Mouse (Mus musculus): ENCODE measurements around the gene Ncmap.

The Ncmap gene

DNA sequence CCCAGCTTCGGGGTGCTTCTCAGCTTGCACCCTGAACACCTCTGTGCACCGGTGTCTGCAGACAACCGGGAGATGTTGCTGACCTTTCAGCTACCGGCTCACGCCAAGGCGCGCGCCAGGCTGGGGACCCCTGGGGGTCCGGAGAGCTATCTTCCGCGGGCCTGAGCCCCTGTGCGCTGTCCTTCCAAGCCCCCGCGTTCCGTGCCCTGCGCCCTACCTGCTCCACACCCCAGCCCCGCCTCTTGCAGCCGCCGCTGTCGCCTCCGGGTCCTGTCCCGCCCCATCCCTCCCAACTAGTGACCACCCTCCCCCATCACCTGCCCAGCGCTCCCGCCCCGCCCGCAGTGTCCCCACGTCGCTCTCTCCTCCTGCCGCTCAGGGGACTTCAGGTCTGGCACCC, at the start of gene Ncmap:
TSS of gene Ncmap (minus strand) at position 237 of the 400 bp plus-strand sequence.
- no peak for DNase-seq (ENCODE audit: low spot score)

DNA sequence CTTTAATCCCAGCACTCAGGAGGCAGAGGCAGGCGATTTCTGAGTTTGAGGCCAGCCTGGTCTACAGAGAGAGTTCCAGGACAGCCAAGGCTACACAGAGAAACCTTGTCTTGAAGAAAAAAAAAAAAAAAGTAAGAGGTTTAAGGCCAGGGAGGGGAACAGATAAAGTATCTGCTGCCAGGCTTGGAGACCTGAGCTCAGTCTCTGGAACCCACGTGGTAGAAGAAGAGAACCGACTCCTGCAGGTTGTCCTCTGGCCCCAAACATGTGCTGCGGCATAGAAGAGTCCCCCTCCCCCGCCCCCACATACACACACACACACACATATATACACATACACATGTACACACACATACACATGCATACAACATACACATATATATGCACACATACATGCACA, 44.4 kb upstream of the Ncmap start:
- DNase-seq (ENCODE audit: low spot score): no peak

DNA sequence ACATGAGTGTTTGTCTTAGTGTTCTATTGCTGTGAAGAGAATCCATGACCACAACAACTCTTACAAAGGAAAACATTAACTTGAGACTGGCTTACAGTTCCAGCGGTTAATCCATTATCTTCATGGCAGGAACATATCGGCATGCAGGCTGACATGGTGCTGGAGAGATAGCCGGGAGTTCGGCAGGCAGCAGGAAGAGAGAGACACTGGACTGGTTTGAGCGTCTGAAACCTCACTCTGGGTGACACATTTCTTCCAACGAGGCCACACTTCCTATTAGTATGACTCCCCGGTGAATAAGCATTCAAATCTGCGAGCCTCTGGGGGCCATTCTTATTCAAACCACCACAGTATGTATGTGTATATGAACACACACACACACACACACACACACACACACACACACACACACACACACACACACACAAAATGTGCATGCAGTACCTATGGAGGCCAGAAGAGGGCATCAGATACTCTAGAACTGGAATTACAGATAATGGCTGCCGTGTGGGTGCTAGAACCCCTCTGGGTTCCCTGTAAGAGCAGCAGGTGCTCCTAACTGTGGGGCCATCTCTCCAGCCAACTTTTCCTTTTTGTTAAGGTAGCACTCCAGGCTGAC, 42.0 kb upstream of the Ncmap start:
- DNase-seq (ENCODE audit: low spot score): no peak

DNA sequence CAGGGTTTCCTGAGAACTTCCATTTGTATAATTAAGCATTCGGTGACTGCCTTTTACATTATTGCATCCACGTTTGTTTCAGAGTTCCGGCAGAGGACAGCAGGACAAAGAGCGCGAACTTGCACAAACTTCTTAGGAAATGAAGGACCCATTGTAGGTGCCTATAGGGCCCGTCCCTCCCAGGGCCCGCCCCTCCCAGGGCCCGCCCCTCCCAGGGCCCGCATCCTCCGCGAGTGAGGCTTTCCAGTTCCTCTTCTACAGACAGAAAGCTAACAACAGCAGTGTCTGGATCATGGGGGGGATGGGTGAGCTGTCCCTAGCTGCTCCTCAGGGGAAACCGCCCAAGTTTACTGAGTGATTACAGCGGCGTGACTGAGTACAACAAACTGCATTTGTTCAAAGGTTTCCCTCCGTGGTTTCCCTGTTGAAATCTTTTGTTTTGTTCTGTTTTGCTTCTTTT, 41.2 kb upstream of the Ncmap start:
- DNase-seq (ENCODE audit: low spot score): peak; percentile 48

DNA sequence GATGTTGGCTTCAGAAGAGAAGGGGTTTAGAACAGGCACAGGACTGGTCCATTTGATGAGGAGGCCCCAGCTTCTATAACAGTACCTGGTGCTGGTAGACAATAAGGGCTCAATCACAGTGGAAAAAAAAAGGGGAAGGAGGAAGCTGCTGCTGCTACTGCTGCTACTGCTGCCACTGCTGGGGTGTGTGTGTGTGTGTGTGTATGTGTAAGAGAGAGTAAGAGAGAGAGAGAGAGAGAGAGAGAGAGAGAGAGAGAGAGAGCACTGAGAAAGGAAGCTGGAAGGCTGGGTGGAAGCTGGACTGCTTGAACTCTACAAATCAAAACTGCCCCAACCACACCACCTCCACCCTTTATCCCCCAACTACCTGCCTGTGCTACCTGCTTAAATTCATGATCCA, 39.9 kb upstream of the Ncmap start:
- no peak for DNase-seq (ENCODE audit: low spot score)

DNA sequence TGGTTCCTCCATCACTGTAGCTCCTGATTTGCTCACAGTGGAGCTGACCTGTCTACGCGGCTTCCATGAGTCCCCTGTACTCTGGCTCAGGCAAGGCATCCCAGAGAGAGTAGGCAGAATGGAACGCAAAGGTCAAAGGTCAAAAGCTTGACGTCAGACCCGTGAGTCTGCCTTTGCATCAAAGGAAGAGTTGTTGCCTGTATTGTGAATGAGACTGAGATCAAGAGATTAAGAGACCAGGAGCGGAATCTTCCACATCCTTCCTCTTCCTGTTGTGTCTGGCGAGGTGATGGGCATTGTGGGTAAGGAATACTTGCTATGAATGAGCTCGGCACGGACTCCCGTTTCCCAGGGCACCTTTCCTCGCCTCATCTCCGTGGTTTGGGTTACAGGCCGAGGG, 38.3 kb upstream of the Ncmap start:
- no peak for DNase-seq (ENCODE audit: low spot score)

DNA sequence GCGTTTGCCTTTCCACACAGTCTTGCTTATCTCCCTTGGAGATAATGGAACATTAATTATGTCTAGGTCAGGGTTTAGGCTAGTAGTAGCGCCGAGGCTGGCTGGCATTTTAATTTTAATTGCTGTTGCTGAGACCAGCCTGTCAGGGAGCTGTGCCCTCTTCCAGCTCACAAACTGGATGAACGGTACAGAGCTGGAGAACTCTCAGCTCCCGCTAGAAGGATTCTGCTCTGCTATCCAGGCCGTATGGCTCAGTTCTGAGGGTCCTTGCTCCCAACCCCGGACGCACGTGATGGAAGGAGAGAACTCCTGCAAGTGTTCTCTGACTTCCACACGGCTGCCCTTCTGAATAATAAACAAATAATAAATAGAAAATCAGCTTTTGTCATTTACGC, 36.4 kb upstream of the Ncmap start:
- no peak for DNase-seq (ENCODE audit: low spot score)

DNA sequence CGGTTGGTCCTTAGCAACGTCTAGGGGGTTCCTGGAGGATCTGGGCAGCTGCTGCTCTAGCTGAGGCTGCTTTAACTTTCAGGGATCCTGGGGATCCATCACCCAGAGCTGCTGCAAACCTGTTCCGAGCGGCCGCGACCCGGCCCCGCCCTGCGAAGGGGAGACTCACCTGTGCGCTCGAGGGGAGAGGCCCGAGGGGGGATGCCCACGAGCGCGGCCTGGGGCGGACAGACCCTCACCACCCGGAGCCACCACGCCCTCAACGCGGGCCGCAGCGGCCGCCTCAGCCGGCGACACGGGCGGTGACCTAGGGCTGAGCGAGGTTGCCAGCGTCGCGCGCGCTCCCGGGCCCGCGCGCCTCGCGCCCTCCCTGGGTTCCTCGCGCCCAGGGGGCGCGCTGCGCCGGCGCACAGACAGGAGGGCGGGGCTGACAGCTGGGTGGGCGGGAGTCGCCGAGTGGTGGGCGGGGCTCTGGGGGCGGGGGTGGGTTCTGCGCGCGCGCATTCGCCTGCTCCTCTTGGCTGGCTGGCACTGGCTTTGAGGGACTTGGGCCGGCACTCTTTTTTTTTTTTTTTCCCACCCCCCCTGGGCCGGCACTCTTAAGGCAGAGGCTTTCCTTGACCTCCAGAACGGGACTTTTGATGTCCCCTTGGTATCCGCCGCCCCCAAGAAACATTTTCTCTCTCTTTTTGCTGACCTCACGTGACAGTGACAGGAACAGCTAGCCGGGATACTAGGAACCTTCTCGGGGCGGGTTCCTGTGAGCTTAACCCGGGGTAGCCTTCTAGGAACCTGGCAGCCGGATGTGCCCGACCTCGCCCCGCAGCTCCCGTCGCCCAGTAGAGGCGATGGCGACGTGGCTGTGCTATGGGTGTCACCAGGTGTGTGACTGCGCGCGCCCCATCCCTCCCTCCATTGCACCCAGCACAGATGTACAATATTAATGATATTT, 35.7 kb upstream of the Ncmap start, which contains the start of gene Rcan3:
TSS of gene Rcan3 (minus strand) at position 411 of the 952 bp plus-strand sequence.
- peak; percentile 79 for DNase-seq (ENCODE audit: low spot score)

DNA sequence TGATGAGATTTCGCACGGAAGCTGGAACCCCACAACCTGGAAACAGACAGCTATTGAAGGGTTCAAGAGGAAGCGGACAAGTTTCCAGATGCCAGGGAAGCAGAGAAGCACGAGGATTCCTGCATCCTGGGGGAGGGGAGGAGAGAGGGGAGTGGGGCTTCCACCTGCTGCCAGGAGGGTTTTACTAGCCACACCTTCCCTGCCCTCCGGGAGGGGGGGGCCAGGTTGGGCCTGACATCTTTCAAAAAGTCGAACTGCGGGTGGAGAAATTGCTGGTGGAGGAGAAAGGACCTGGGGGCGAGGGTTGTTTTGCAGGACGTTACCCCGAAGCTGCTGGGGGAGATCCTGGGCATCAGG, 35.0 kb upstream of the Ncmap start:
- DNase-seq (ENCODE audit: low spot score): peak; percentile 38

DNA sequence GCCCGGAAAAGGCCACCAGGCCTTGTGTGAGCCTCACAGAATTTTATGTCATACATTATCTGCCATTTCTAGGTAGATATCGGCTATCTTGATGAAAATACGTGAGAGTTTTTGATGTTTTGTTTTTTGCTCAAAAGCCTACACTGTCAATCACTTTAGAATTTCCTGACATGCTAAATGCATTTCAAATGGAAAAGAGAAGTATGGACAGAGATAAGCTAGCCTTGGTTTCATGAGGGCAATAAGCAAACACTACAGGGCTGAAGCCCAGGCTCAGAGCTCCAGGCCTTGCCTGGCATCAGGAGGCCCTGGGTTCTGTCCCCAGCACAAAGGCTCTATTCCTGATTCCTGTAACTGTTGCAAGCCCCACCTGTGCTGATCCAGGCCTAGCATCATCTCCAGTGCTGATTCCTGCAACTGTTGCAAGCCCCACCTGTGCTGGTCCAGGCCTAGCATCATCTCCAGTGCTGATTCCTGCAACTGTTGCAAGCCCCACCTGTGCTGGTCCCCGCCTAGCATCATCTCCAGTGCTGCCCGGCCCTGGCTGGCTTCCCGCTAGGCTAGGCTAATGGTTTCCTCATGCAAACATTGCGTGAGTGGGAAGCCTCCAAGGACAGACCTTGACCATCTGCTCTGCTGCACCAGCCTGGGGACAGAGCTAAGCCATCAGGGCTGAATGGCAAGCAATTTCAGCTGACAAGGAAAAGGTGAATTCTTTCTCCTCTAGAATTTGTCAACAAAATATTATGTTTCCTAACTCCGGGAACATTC, 32.1 kb upstream of the Ncmap start:
- DNase-seq (ENCODE audit: low spot score): peak; percentile 73

DNA sequence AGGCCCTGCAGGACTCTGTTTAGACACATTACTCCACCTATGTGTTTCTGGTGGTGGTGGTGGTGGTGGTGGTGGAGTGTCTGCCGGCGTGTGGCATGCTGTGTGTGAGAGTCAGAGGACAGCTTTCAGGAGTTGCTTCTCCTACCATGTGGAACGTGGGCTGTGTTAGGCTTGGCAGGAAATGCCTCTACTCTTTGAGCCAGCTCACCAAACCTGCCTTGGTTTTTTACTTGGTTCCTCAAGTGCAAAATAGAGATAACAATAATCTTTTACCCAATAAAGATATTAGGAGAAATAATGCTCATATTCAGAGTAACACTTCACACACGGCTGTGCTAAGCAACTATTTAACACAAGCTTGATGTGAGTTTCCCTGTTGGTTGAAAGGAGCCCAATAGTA, 31.4 kb upstream of the Ncmap start:
- no peak for DNase-seq (ENCODE audit: low spot score)

DNA sequence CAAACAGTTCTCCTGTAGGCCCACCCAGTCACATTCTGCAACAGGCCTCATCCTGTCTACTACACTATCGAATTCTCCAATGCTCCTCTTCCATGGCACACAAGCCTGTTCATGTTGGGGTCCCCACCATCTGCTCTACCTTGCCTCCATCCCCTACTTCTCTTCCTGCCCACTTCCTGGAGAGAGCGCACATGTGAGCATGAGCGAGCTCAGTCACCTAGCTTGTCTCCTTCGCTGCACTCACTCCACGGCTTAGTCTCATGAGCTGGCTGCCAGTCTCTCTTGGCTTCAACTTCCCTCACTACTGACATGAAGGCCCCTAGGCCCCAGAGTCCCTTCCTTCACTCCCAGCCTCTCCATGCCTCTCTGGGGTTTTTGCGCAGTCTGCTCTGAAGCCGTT, 28.6 kb upstream of the Ncmap start:
- DNase-seq (ENCODE audit: low spot score): no peak

DNA sequence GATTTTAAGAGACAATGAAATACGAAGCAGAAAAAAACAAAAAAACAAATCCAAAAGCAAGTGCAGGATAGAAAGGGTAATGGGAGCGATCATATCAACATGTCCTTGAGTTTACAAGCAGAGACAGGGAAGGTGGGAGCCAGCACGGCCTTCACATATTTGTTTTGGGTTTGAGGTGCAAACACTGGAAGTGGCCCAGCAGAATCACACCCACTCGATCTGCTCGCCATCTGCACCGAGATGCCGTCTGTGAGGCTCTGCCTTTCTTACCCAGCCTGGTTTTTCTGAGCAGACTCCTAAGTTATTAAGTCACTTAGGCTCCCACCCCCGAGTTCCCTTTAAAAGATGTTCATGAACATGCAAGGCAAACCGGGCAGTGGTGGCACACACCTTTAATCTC, 27.6 kb upstream of the Ncmap start:
- no peak for DNase-seq (ENCODE audit: low spot score)

DNA sequence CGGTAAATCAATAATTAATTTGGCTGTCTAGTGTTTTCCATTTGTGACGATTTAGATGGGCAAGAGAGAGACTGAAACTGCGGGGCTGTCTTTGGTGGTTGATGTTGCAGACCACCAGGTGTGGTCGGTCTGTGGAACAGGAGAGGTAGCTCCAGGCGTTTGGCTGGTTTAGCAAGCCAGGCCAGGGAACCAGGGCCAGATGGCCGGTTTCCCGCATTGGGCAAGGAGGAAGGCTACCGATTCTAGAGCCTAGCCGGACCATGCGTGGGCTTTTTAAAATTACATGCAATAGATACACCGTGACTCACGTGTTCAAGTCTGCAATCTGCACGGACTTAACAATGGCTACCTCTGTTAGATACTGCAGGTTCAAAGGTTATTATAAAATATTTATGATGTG, 22.9 kb upstream of the Ncmap start:
- no peak for DNase-seq (ENCODE audit: low spot score)

DNA sequence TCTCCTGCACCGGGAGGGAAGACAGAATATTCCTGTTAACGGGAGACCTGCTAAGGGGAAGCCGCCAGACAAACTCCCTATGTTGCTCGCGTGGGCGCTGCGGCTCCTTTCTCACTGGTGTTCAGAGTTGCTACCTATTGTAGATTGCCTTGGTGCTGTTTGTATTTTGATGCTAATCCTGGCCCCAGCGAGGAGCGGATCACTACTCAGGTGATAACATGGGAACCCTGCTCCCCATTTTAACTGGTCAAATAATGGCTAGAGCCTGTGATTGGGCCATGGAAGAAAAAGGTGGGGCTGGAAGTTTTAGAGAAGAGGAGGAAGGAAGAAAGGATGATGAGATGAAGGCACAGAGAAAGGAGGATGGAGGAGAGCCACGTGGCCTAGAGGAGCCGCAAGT, 22.4 kb upstream of the Ncmap start:
- no peak for DNase-seq (ENCODE audit: low spot score)

DNA sequence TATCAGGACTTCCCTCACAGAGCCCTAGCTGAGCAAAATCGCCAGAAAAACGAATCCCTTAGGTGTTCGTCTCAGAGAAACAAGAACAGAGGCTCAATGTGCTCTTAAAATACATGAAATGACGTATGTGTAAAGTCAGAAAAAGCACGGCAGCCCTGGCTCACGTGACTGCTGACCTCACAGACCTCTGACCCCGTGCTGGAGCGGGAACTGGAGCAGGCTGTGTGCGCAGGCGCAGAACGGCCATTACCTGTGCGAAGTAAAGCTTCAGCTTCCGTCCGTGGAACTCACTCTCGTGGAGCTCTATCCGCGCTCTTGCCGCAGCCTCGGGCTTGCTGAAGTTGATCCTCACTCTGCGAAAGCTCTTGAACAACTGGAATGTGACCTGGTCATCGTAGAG, 22.0 kb upstream of the Ncmap start:
- no peak for DNase-seq (ENCODE audit: low spot score)

DNA sequence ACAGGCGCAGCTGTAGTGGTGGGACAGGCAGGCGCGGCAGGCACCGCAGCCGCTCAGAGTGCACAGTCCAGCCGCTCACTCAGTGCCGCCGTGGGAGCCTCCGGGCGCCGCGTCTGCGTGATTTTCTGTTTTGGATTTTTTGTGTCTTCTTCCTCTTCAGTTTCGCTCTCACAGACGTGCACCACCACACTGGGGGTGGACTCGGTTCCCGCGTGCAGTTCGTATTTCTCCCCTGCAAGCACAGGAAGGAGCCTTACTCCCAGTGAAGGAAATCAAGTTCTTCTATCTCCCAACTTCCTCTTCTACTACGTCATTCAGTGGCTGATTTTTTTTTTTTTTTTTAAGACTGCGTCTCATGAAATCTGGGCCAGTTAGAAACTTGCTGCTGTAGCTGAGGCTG, 18.3 kb upstream of the Ncmap start:
- no peak for DNase-seq (ENCODE audit: low spot score)

DNA sequence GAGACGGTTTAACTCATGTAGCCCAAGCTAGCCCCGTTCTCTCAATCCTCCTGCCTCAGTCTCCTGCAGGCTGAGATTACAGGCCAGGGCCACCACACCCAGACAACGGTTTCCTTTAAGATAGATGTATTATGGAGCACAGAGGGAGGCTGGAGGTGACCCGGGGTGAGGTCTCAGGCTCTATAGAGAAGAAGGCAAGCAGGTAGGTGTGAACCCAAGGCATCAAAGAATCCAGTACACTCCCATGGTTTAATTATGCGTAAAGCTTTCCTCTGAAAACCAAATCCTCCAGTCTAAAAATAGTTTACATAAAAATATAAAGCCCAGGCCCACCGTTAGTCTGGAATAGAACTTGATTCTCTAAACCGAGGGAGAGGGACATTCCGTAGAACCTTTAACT, 15.5 kb upstream of the Ncmap start:
- no peak for DNase-seq (ENCODE audit: low spot score)

DNA sequence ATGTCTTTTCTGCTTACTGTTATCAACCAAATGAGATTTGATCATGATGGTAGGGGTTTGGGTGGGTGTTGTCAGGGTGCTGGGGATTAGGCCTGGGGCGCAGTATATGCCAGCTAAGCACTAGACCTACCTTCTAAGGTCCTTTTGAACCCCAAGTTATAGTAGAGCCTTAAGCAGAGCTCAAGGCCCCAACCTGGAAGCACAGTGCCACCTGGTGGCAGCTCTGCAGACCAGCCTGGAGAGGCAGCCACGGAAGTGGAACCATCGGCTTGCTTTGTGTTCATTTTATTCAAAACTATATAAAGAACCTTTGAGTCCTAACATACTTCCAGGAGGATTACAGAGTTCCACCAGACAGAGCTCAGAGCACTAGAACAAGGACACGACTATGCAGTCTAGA, 13.6 kb upstream of the Ncmap start:
- no peak for DNase-seq (ENCODE audit: low spot score)

DNA sequence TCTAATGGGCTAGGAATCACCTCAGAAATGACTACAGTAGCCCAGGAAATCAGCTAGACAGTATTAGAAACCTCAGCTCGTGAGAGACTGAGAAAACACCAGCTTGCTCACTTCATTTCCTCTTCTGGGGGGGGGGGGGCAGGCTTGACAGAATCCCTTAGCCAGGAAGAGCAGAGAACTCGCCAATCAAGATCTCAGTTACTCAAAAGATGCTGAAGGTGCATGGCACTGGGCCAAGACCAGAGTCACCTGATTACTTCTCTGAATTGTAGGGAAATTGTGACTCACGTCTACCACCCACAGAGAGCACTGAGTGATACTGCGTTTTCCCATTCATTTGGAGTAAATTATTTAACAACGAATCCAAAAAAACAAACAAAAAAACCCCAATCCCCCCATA, 8.2 kb upstream of the Ncmap start:
- DNase-seq (ENCODE audit: low spot score): no peak

DNA sequence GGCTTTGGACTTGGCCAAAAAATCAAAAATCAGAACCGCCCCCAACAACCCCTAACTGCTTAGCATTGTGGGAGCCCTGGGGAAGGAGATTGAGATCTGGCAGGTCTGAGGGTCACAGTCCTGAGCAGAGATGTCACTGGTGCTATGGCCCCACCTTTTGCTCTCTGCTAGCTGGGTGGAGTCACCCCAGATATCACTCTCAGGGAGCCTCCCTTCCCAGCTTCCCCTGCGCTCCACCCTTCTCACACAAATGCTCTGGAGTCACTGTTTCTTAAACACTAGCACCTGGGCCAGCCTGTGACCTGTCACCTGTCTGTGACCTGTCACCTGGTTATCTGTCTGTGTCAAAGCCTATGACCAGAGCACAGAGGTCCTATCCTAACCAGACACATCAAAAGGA, 6.9 kb upstream of the Ncmap start:
- no peak for DNase-seq (ENCODE audit: low spot score)

DNA sequence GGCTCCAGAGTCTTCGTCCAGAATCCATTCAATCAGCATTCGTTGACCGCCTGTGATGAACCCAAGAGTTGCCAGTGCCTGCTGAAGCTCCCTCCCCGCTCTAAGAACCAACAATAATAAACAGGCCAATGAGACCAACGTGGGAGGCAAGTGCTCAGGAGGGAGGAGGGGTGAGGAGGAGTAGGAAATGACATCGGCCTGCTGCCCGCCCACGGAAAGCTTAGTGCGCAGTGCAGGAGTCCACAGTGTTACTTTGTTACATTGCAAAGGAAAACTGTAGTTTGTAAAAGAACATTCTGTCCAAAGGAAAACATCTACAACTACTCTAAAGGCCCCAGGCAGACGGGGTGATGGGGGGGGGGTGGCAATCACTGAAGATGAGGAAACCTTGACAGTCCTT, 6.0 kb upstream of the Ncmap start:
- peak; percentile 85 for DNase-seq (ENCODE audit: low spot score)

DNA sequence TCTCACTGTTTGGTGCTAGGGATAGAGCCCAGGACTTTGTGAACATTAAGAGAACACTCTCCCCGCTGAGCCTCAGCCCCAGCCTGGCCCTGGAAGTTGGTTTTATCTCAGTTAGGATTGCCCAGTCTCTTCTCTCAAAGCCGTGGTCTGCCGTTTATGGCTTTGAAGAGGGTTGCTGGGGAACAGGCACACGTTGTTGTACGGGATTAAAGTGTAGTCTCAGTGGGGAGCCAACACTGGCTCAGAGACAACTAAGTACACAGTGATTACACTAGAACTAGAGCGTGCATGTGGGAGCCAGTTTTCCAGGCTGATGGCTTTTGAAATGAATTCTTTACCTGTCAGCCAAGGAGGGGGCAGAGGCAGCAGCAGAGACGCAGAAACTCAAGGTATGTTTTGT, 3.9 kb upstream of the Ncmap start:
- no peak for DNase-seq (ENCODE audit: low spot score)

Measured in testis, postnatal 14 days (tissue).